Mouse (Mus musculus): ENCODE measurements around the gene Siglecf. TPM values are rescaled to one million over a fixed set of nuclear protein-coding genes. Genes with fewer than 3 reads are reported as not detected.
"Not testable (repeated sequence)": the region's sequence is repeated elsewhere in the genome, so short reads cannot be mapped to it uniquely, and the experiment has no call there.

The Siglecf gene
- polyA plus RNA-seq, 1 experiment from 2014 or later: 0.32 TPM

- DNase-seq (ENCODE audit: low spot score) (no peak), ATAC-seq (ENCODE audit: low read depth) (no peak)
- Histone ChIP-seq H3K4me1 (ENCODE audit: control insufficient read depth, insufficient read depth, low read length) (no peaks in the 10 kb centered on the region), H3K4me3 (ENCODE audit: low read depth, low read length) (no peak overlapping the region), H3K27ac (replicated peaks; ENCODE audit: low read depth, low read length) (no peak overlapping the region), H3K36me3 (ENCODE audit: control insufficient read depth, insufficient read depth, low read length) (no peaks in the 10 kb centered on the region), H3K9me3 (ENCODE audit: control insufficient read depth, low read length) (no peaks in the 10 kb centered on the region), H3K4me2 (ENCODE audit: low read depth, low read length) (no peak overlapping the region), H3K27me3 (replicated peaks; ENCODE audit: control insufficient read depth, insufficient read depth, low read length) (no peaks in the 10 kb centered on the region), H3K9ac (ENCODE audit: low read depth, low read length) (no peak overlapping the region)
- WGBS: 40% methylated on average over 5 of the region's 7 CpGs
Measured at GRCm38 (mm10) chr7:43333203-43333602, 17.9 kb upstream of the Siglecf start.

- Histone ChIP-seq H3K36me3 (ENCODE audit: control insufficient read depth, insufficient read depth, low read length) (no peaks in the 10 kb centered on the region), H3K27me3 (replicated peaks; ENCODE audit: control insufficient read depth, insufficient read depth, low read length) (no peaks in the 10 kb centered on the region), H3K9ac (ENCODE audit: low read depth, low read length) (no peak overlapping the region), H3K4me3 (ENCODE audit: low read depth, low read length) (no peak overlapping the region), H3K27ac (replicated peaks; ENCODE audit: low read depth, low read length) (no peak overlapping the region), H3K4me1 (ENCODE audit: control insufficient read depth, insufficient read depth, low read length) (no peaks in the 10 kb centered on the region), H3K4me2 (ENCODE audit: low read depth, low read length) (no peak overlapping the region), H3K9me3 (ENCODE audit: control insufficient read depth, low read length) (no peaks in the 10 kb centered on the region)
- no peak for ATAC-seq (ENCODE audit: low read depth)
- DNase-seq (ENCODE audit: low spot score): peak; percentile 49
- WGBS: 61% methylated on average over 2 of the region's 2 CpGs
Measured at GRCm38 (mm10) chr7:43333899-43334298, 17.2 kb upstream of the Siglecf start.

GRCm38 (mm10) chr7:43340771-43341170, 10.4 kb upstream of the Siglecf start:
- ATAC-seq (ENCODE audit: low read depth) (no peak), DNase-seq (ENCODE audit: low spot score) (no peak)
- Histone ChIP-seq H3K4me2 (ENCODE audit: low read depth, low read length) (no peak overlapping the region), H3K9ac (ENCODE audit: low read depth, low read length) (no peak overlapping the region), H3K27me3 (replicated peaks; ENCODE audit: control insufficient read depth, insufficient read depth, low read length) (no peaks in the 10 kb centered on the region), H3K36me3 (ENCODE audit: control insufficient read depth, insufficient read depth, low read length) (no peaks in the 10 kb centered on the region), H3K4me1 (ENCODE audit: control insufficient read depth, insufficient read depth, low read length) (no peaks in the 10 kb centered on the region), H3K27ac (replicated peaks; ENCODE audit: low read depth, low read length) (no peak overlapping the region), H3K9me3 (ENCODE audit: control insufficient read depth, low read length) (no peaks in the 10 kb centered on the region), H3K4me3 (ENCODE audit: low read depth, low read length) (no peak overlapping the region)
- WGBS: 87% methylated on average over 4 of the region's 4 CpGs

GRCm38 (mm10) chr7:43343191-43343590, 8.0 kb upstream of the Siglecf start:
- Histone ChIP-seq H3K9ac (ENCODE audit: low read depth, low read length) (no peak overlapping the region), H3K4me1 (ENCODE audit: control insufficient read depth, insufficient read depth, low read length) (no peaks in the 10 kb centered on the region), H3K4me2 (ENCODE audit: low read depth, low read length) (no peak overlapping the region), H3K27ac (replicated peaks; ENCODE audit: low read depth, low read length) (no peak overlapping the region), H3K4me3 (ENCODE audit: low read depth, low read length) (no peak overlapping the region), H3K9me3 (ENCODE audit: control insufficient read depth, low read length) (no peaks in the 10 kb centered on the region), H3K27me3 (replicated peaks; ENCODE audit: control insufficient read depth, insufficient read depth, low read length) (no peaks in the 10 kb centered on the region), H3K36me3 (ENCODE audit: control insufficient read depth, insufficient read depth, low read length) (no peaks in the 10 kb centered on the region)
- no peak for ATAC-seq (ENCODE audit: low read depth)
- no peak for DNase-seq (ENCODE audit: low spot score)
- WGBS: 73% methylated on average over 5 of the region's 5 CpGs

GRCm38 (mm10) chr7:43344020-43344419, 7.1 kb upstream of the Siglecf start:
- WGBS: 65% methylated on average over 2 of the region's 2 CpGs
- H3K4me1 ChIP-seq (ENCODE audit: control insufficient read depth, insufficient read depth, low read length): no peaks in the 10 kb centered on the region
- H3K4me3 ChIP-seq (ENCODE audit: low read depth, low read length): no peak overlapping the region
- H3K27ac ChIP-seq (replicated peaks; ENCODE audit: low read depth, low read length): no peak overlapping the region
- no peaks in the 10 kb centered on the region for H3K27me3 ChIP-seq (replicated peaks; ENCODE audit: control insufficient read depth, insufficient read depth, low read length)
- no peak overlapping the region for H3K9ac ChIP-seq (ENCODE audit: low read depth, low read length)
- no peak for DNase-seq (ENCODE audit: low spot score)
- no peaks in the 10 kb centered on the region for H3K9me3 ChIP-seq (ENCODE audit: control insufficient read depth, low read length)
- H3K36me3 ChIP-seq (ENCODE audit: control insufficient read depth, insufficient read depth, low read length): no peaks in the 10 kb centered on the region
- no peak for ATAC-seq (ENCODE audit: low read depth)
- no peak overlapping the region for H3K4me2 ChIP-seq (ENCODE audit: low read depth, low read length)

- no peak for DNase-seq (ENCODE audit: low spot score)
- no peaks in the 10 kb centered on the region for H3K4me1 ChIP-seq (ENCODE audit: control insufficient read depth, insufficient read depth, low read length)
Measured at GRCm38 (mm10) chr7:43344491-43344890, 6.7 kb upstream of the Siglecf start.

GRCm38 (mm10) chr7:43346148-43346547, 5.0 kb upstream of the Siglecf start:
- Histone ChIP-seq H3K36me3 (ENCODE audit: control insufficient read depth, insufficient read depth, low read length) (no peaks in the 10 kb centered on the region), H3K27me3 (replicated peaks; ENCODE audit: control insufficient read depth, insufficient read depth, low read length) (no peaks in the 10 kb centered on the region), H3K27ac (replicated peaks; ENCODE audit: low read depth, low read length) (no peak overlapping the region), H3K9ac (ENCODE audit: low read depth, low read length) (no peak overlapping the region), H3K4me2 (ENCODE audit: low read depth, low read length) (no peak overlapping the region), H3K4me3 (ENCODE audit: low read depth, low read length) (no peak overlapping the region), H3K4me1 (ENCODE audit: control insufficient read depth, insufficient read depth, low read length) (no peaks in the 10 kb centered on the region), H3K9me3 (ENCODE audit: control insufficient read depth, low read length) (no peaks in the 10 kb centered on the region)
- DNase-seq (ENCODE audit: low spot score) (no peak), ATAC-seq (ENCODE audit: low read depth) (no peak)
- 56% methylated on average over 4 of the region's 4 CpGs for WGBS

More at GRCm38 (mm10) chr7:43344491-43344890, 6.7 kb upstream of the Siglecf start:
- Histone ChIP-seq H3K9ac (ENCODE audit: low read depth, low read length) (no peak overlapping the region), H3K4me3 (ENCODE audit: low read depth, low read length) (no peak overlapping the region), H3K27me3 (replicated peaks; ENCODE audit: control insufficient read depth, insufficient read depth, low read length) (no peaks in the 10 kb centered on the region), H3K4me2 (ENCODE audit: low read depth, low read length) (no peak overlapping the region), H3K9me3 (ENCODE audit: control insufficient read depth, low read length) (no peaks in the 10 kb centered on the region), H3K27ac (replicated peaks; ENCODE audit: low read depth, low read length) (no peak overlapping the region), H3K36me3 (ENCODE audit: control insufficient read depth, insufficient read depth, low read length) (no peaks in the 10 kb centered on the region)
- 82% methylated on average over 4 of the region's 4 CpGs for WGBS
- ATAC-seq (ENCODE audit: low read depth): no peak

- no peak overlapping the region for H3K27ac ChIP-seq (replicated peaks; ENCODE audit: low read depth, low read length)
- H3K4me1 ChIP-seq (ENCODE audit: control insufficient read depth, insufficient read depth, low read length): no peaks in the 10 kb centered on the region
- H3K36me3 ChIP-seq (ENCODE audit: control insufficient read depth, insufficient read depth, low read length): no peaks in the 10 kb centered on the region
- ATAC-seq (ENCODE audit: low read depth) (no peak), DNase-seq (ENCODE audit: low spot score) (no peak)
- no peak overlapping the region for H3K4me3 ChIP-seq (ENCODE audit: low read depth, low read length)
- WGBS: 67% methylated on average over 1 of the region's 1 CpGs
- H3K27me3 ChIP-seq (replicated peaks; ENCODE audit: control insufficient read depth, insufficient read depth, low read length): no peaks in the 10 kb centered on the region
- no peak overlapping the region for H3K4me2 ChIP-seq (ENCODE audit: low read depth, low read length)
- H3K9ac ChIP-seq (ENCODE audit: low read depth, low read length): no peak overlapping the region
- no peaks in the 10 kb centered on the region for H3K9me3 ChIP-seq (ENCODE audit: control insufficient read depth, low read length)
Measured at GRCm38 (mm10) chr7:43346571-43346970, 4.6 kb upstream of the Siglecf start.

- H3K4me3 ChIP-seq (ENCODE audit: low read depth, low read length); H3K4me2 ChIP-seq (ENCODE audit: low read depth, low read length); ATAC-seq (ENCODE audit: low read depth); H3K4me1 ChIP-seq (ENCODE audit: control insufficient read depth, insufficient read depth, low read length); H3K27ac ChIP-seq (replicated peaks; ENCODE audit: low read depth, low read length); H3K27me3 ChIP-seq (replicated peaks; ENCODE audit: control insufficient read depth, insufficient read depth, low read length); H3K36me3 ChIP-seq (ENCODE audit: control insufficient read depth, insufficient read depth, low read length); H3K9ac ChIP-seq (ENCODE audit: low read depth, low read length); H3K9me3 ChIP-seq (ENCODE audit: control insufficient read depth, low read length); DNase-seq (ENCODE audit: low spot score): not testable (repeated sequence)
- WGBS: 65% methylated on average over 5 of the region's 5 CpGs
Measured at GRCm38 (mm10) chr7:43349623-43350022, 1.5 kb upstream of the Siglecf start.

All from embryonic facial prominence, embryonic 14.5 days (tissue).